Mouse (Mus musculus) small intestine, adult 2 months (tissue): ENCODE results near the gene Cyp2d26. TPM values are rescaled to one million over a fixed set of nuclear protein-coding genes. Genes with fewer than 3 reads are reported as not detected.
A peak's percentile ranks its signal among the peaks of the same experiment; 100 is the strongest.

Experiments
- H3K27ac ChIP-seq: fragments of 200-500 bp; 2 replicates; pipeline ENCODE4 v1.5.1; 2012; ENCODE audit warnings: low read depth, low read length, control low read depth, inconsistent platforms; ENCODE audit not compliant: insufficient read depth
- H3K27me3 ChIP-seq: fragments of 200-500 bp; 2 replicates; pipeline ENCODE4 v1.6.1; 2012; ENCODE audit warnings: mild to moderate bottlenecking, moderate library complexity, low read length, inconsistent platforms; ENCODE audit not compliant: control insufficient read depth, insufficient read depth
- H3K36me3 ChIP-seq: fragments of 200-500 bp; 2 replicates; pipeline ENCODE4 v1.6.1; 2012; ENCODE audit warnings: mild to moderate bottlenecking, low read length, control low read depth, inconsistent platforms; ENCODE audit not compliant: control insufficient read depth, insufficient read depth
- H3K4me1 ChIP-seq: fragments of 200-500 bp; 2 replicates; pipeline ENCODE4 v1.6.1; 2012; ENCODE audit warnings: low read length, inconsistent platforms, mixed read lengths; ENCODE audit not compliant: control insufficient read depth, insufficient read depth, insufficient read length
- H3K4me3 ChIP-seq: fragments of 200-500 bp; 2 replicates; pipeline ENCODE4 v1.5.1; 2012; ENCODE audit warnings: low read depth, mild to moderate bottlenecking, control low read depth, inconsistent platforms, low read length, moderate library complexity
- CTCF ChIP-seq: fragments of 200-500 bp; IDR thresholded peaks from 2 replicates; pipeline ENCODE4 v1.5.1; 2012; ENCODE audit warnings: low read depth, mild to moderate bottlenecking, control low read depth, inconsistent platforms, low read length, moderate library complexity, mixed read lengths; ENCODE audit not compliant: insufficient replicate concordance, insufficient read length; ENCODE audit errors: extremely low read depth
- POLR2A ChIP-seq: fragments of 200-500 bp; IDR thresholded peaks from 2 replicates; pipeline ENCODE4 v1.6.1; 2012; ENCODE audit warnings: low read depth, mild to moderate bottlenecking, control low read depth, inconsistent platforms, low read length, moderate library complexity
- whole genome bisulfite sequencing: fragments of 180-500 bp; shearing (Covaris S2); methylation state at CpG from one replicate; pipeline ENCODE4 v1.1.7; 2018; 5-methylcytosine and 5-hydroxymethylcytosine counted together
- polyA plus RNA-seq: library from polyadenylated mRNA; depleted of rRNA; stranded (reverse); fragments of >200 nt; gene quantifications from 2 replicates; pipeline ENCODE4 v1.2.3, GENCODE M21; 2012

The Cyp2d26 gene
- polyA plus RNA-seq, 1 experiment: 498 TPM

DNA sequence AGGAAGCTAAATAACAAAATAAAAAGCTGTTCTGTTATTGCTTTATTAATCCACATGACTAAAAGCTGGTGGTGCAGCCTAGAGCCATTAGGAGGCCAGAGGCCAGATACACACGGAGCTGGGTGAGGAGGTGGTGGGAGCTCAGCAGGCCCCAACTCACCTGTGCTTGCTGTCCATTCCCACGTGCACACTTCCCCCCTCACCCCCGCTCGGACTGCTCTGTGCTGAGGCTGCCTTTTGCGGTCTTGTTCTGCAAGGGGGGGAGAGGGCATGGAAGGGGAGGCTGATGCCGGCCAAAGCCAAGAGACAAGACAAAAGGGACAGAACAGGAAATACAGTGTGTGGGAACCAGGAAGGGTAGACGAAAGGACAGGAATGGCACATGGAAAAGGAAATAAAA is 20.2 kb upstream of the Cyp2d26 start:
- TF ChIP-seq CTCF (no peak), POLR2A (no peak)
- Histone ChIP-seq H3K36me3 (peaks cover 25% of the 10 kb centered on the region), H3K27ac (no peak overlapping the region), H3K4me3 (no peak overlapping the region), H3K27me3 (no peaks in the 10 kb centered on the region), H3K4me1 (peaks cover 4% of the 10 kb centered on the region; the same call in 1 of the 2 replicates)
- 86% methylated on average over 7 of the region's 7 CpGs for WGBS

DNA sequence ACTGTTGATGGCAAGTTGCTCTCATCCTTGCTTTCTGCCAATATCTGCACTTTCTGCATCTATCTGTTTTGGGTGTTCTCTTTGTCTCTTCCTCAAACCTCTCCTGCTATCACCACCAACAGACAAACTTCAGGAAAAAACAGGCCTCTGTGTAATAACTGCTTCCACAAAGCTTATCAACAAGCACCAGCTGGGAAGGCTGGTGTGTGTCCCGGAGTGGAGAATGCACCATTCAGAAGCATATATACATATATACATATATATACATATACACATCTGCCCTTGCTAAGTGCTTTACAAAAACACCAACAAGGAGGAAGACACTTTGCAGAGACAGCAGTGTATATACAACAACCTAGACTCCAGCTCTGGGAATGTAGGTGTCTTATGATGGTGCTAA is 16.5 kb upstream of the Cyp2d26 start:
- no peaks in the 10 kb centered on the region for H3K27me3 ChIP-seq
- no peak for TF ChIP-seq POLR2A
- no peak for TF ChIP-seq CTCF
- no peak overlapping the region for H3K27ac ChIP-seq
- whole genome bisulfite sequencing: 80% methylated on average over 1 of the region's 1 CpGs
- H3K4me1 ChIP-seq: peaks cover 13% of the 10 kb centered on the region
- no peak overlapping the region for H3K4me3 ChIP-seq
- peaks cover 23% of the 10 kb centered on the region for H3K36me3 ChIP-seq

DNA sequence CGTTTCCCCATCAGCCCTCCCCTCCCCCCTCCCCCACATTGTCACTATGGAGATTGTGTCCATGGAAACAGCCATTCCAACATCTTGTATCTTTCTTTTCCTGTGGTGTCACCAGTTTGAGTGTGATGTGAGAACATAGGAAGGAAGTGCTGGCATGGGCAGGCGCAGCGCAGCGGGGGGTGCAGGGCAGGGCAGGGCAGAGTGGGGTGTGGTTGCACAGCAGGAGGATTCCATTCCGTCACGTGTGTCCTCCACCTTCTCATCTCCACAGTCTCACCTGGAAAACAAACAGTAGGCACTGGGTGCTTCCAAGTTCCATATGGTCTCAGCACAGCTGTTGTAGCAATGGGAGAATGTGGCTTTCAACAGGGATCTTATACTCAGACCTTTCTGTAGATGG is 15.4 kb upstream of the Cyp2d26 start:
- no peaks in the 10 kb centered on the region for H3K27me3 ChIP-seq
- H3K4me3 ChIP-seq: no peak overlapping the region
- WGBS: 74% methylated on average over 6 of the region's 6 CpGs
- TF ChIP-seq POLR2A (no peak), CTCF (no peak)
- H3K4me1 ChIP-seq: peaks cover 13% of the 10 kb centered on the region
- peaks cover 20% of the 10 kb centered on the region for H3K36me3 ChIP-seq
- no peak overlapping the region for H3K27ac ChIP-seq

DNA sequence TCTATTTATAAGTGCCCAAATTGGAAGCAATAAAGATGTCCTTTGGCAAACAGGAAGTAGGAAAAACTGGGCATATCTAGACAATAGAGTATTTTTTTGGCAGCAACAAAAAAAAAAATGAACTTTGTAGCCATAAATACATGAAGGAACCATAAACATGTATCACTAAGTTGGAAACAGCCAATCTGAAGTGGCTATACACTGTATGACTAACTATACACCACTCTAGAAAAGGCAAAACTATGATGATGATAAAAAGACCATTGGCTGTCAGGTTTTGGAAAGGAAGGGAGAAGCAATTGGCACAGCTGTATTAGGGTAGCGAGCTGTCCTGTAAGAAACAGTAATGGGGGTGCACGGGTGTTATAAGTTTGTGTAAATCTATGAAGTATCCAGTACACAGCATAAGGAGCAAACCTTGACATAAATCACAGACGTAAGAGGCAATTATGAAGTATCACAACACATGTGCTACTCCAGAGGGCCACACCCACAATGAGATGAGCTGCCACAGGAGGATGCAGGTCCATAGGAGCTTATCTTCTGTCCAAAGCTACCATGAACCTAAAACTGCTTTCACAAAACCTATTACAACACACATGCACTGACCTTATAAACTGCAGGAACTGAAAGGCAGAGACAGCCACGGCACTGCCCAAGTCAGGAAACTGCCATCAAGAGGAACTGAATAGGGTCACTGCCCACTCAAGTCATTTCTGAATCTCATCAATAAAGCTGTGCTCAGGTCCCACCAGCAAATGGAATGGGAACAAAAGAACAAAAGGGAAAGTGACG is 13.1 kb upstream of the Cyp2d26 start:
- H3K36me3 ChIP-seq: peaks cover 10% of the 10 kb centered on the region
- H3K27ac ChIP-seq: no peak overlapping the region
- H3K4me3 ChIP-seq: no peak overlapping the region
- H3K4me1 ChIP-seq: peaks cover 13% of the 10 kb centered on the region
- 42% methylated on average over 5 of the region's 5 CpGs for WGBS
- no peaks in the 10 kb centered on the region for H3K27me3 ChIP-seq
- TF ChIP-seq POLR2A: no peak
- no peak for TF ChIP-seq CTCF

DNA sequence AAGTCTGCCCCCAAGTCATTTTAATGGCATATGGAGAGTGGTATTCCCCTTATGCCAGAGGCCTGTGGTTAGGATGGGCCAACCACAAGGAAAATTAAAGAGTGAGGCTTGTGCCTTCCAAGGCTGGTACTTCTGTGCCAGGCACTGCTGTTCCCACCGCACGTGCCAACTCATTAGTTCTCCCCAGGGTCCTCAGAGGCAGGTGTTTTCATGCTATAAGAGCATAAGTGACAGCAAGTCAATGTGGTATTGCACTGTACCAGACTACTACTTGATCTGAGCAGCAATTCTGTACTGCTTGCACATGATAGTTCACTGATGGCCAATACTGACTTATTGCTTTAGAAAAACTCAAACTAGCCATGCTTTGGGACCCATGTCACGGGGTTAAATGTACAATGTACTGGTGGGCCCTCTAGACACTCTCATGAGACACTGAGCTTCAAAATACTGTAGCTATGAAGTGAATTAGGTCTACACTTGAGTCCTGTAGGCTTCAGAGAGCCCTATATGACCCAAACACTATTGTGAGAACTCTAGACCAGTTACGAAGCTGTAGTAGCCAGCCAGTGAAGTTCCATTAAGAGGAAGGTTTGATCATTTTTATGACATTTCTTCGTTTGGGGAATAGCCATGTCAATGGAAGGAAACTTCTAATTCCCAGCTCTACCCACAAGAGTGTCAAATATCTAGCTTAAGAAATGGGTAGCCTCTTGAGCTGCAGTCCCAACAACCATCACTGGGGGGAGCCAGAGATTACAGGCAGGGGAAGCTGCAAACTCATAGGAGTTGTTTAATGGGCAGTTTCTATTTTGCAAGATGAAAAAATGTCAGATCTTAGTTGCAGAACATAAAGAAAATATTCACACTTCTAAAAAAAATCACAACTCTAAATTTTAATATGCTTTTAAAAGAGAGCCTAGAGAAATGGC is 10.9 kb upstream of the Cyp2d26 start:
- 78% methylated on average over 5 of the region's 5 CpGs for WGBS
- H3K36me3 ChIP-seq: peaks cover 3% of the 10 kb centered on the region; the same call in 1 of the 2 replicates
- TF ChIP-seq POLR2A: no peak
- peak; percentile 68; the same call in 1 of the 2 replicates for TF ChIP-seq CTCF
- H3K4me1 ChIP-seq: peaks cover 13% of the 10 kb centered on the region
- H3K27ac ChIP-seq: no peak overlapping the region
- no peaks in the 10 kb centered on the region for H3K27me3 ChIP-seq
- H3K4me3 ChIP-seq: no peak overlapping the region

DNA sequence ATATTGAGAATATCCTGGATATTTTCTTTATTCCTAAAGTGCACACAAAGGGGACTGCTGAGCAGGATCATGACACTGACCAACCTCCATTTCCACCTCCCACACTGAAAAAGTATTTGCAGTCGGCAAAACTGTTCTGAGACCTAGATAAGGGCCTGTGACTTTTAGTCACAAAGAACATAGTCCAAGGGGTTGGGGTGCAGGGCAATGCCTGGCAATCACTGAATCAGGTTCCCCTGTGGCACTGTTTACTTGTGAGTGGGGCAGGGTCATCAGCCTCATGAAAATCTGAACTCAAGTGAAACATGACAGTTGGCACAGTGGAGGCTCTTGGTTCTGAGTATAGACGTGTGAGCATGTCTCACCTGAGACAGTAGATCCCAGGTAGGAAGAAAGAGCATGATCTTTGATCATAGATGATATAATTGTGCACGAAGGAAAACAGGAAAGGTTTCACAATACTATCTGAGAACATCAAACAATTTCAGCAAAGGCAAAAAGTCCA is 1.9 kb upstream of the Cyp2d26 start:
- Histone ChIP-seq H3K27ac (peak overlapping the region; percentile 87), H3K4me3 (no peak overlapping the region), H3K4me1 (peaks cover 23% of the 10 kb centered on the region), H3K27me3 (no peaks in the 10 kb centered on the region), H3K36me3 (0 out of 2 replicates have a peak, but pooled peaks cover 1% of the 10 kb centered on the region)
- 32% methylated on average over 3 of the region's 3 CpGs for WGBS
- TF ChIP-seq CTCF (no peak), POLR2A (no peak)
